Mouse (Mus musculus): Measurements from ENCODE around the gene Gm12184. TPM values are rescaled to one million over a fixed set of nuclear protein-coding genes. Genes with fewer than 3 reads are reported as not detected.

Gene Gm12184
- polyA plus RNA-seq, 1 experiment from 2014 or later, result 4.3 TPM

- 48% methylated on average over 8 of the region's 8 CpGs for WGBS
- ATAC-seq (ENCODE audit: low read depth), result no peak
- no peak overlapping the region for H3K27ac ChIP-seq (replicated peaks)
- no peak overlapping the region for H3K4me3 ChIP-seq
- no peaks in the 10 kb centered on the region for H3K36me3 ChIP-seq
- no peak overlapping the region for H3K4me2 ChIP-seq
- no peak overlapping the region for H3K9ac ChIP-seq
- 0 out of 2 replicates have a peak, but pooled peaks cover 6% of the 10 kb centered on the region for H3K4me1 ChIP-seq (replicated peaks)
- no peaks in the 10 kb centered on the region for H3K9me3 ChIP-seq
- no peaks in the 10 kb centered on the region for H3K27me3 ChIP-seq
Measured at GRCm38 (mm10) chr11:48790946-48791345, 35.5 kb downstream of the Gm12184 start.

GRCm38 (mm10) chr11:48789973-48790823, 36.3 kb downstream of the Gm12184 start:
- no peak for ATAC-seq (ENCODE audit: low read depth)
- 0 out of 2 replicates have a peak, but pooled peaks cover 6% of the 10 kb centered on the region for H3K4me1 ChIP-seq (replicated peaks)
- 15% methylated on average over 20 of the region's 20 CpGs for WGBS
- H3K36me3 ChIP-seq, result no peaks in the 10 kb centered on the region
- H3K27ac ChIP-seq (replicated peaks), result no peak overlapping the region
- H3K9ac ChIP-seq, result peak overlapping the region; percentile 9; the same call in 1 of the 2 replicates
- H3K4me3 ChIP-seq, result peak overlapping the region; percentile 12; the same call in 1 of the 2 replicates
- no peaks in the 10 kb centered on the region for H3K9me3 ChIP-seq
- H3K4me2 ChIP-seq, result peak overlapping the region; percentile 46
- H3K27me3 ChIP-seq, result no peaks in the 10 kb centered on the region

- no peak overlapping the region for H3K27ac ChIP-seq (replicated peaks)
- H3K9ac ChIP-seq, result no peak overlapping the region
- no peak overlapping the region for H3K4me3 ChIP-seq
- 86% methylated on average over 5 of the region's 5 CpGs for whole genome bisulfite sequencing
- no peaks in the 10 kb centered on the region for H3K27me3 ChIP-seq
- no peak for ATAC-seq (ENCODE audit: low read depth)
- no peaks in the 10 kb centered on the region for H3K36me3 ChIP-seq
- H3K9me3 ChIP-seq, result no peaks in the 10 kb centered on the region
- H3K4me1 ChIP-seq (replicated peaks), result 0 out of 2 replicates have a peak, but pooled peaks cover 6% of the 10 kb centered on the region
- 0 out of 2 replicates have a peak overlapping the region, but pooled peaks have one; percentile 54 for H3K4me2 ChIP-seq
Measured at GRCm38 (mm10) chr11:48789215-48789614, 37.2 kb downstream of the Gm12184 start.

- peak; percentile 84 for ATAC-seq (ENCODE audit: low read depth)
- H3K4me3 ChIP-seq, result peak overlapping the region; percentile 39
- H3K9ac ChIP-seq, result peak overlapping the region; percentile 69
- peak overlapping the region; percentile 54 for H3K4me2 ChIP-seq
- H3K27me3 ChIP-seq, result no peaks in the 10 kb centered on the region
- no peaks in the 10 kb centered on the region for H3K36me3 ChIP-seq
- H3K4me1 ChIP-seq (replicated peaks), result 0 out of 2 replicates have a peak, but pooled peaks cover 6% of the 10 kb centered on the region
- no peaks in the 10 kb centered on the region for H3K9me3 ChIP-seq
- WGBS, result 10% methylated on average over 16 of the region's 16 CpGs
- H3K27ac ChIP-seq (replicated peaks), result no peak overlapping the region
Measured at GRCm38 (mm10) chr11:48788311-48789089, 38.0 kb downstream of the Gm12184 start.

GRCm38 (mm10) chr11:48787455-48788211, 38.8 kb downstream of the Gm12184 start:
- 49% methylated on average over 10 of the region's 10 CpGs for WGBS
- Histone ChIP-seq H3K36me3 (no peaks in the 10 kb centered on the region), H3K27me3 (no peaks in the 10 kb centered on the region), H3K4me1 (replicated peaks) (0 out of 2 replicates have a peak, but pooled peaks cover 6% of the 10 kb centered on the region), H3K9me3 (no peaks in the 10 kb centered on the region), H3K27ac (replicated peaks) (no peak overlapping the region), H3K4me2 (peak overlapping the region; percentile 54), H3K4me3 (peak overlapping the region; percentile 39), H3K9ac (no peak overlapping the region)
- ATAC-seq (ENCODE audit: low read depth), result peak; percentile 60

- H3K9me3 ChIP-seq, result no peaks in the 10 kb centered on the region
- no peak for ATAC-seq (ENCODE audit: low read depth)
- H3K4me3 ChIP-seq, result no peak overlapping the region
- H3K4me2 ChIP-seq, result no peak overlapping the region
- no peaks in the 10 kb centered on the region for H3K27me3 ChIP-seq
- no peaks in the 10 kb centered on the region for H3K36me3 ChIP-seq
- no peaks in the 10 kb centered on the region for H3K4me1 ChIP-seq (replicated peaks)
- no peak overlapping the region for H3K9ac ChIP-seq
- no peak overlapping the region for H3K27ac ChIP-seq (replicated peaks)
- WGBS, result 87% methylated on average over 4 of the region's 4 CpGs
Measured at GRCm38 (mm10) chr11:48782243-48782642, 44.2 kb downstream of the Gm12184 start.

GRCm38 (mm10) chr11:48779450-48779849, 47.0 kb downstream of the Gm12184 start:
- 39% methylated on average over 7 of the region's 7 CpGs for WGBS
- no peaks in the 10 kb centered on the region for H3K36me3 ChIP-seq
- no peaks in the 10 kb centered on the region for H3K9me3 ChIP-seq
- H3K27me3 ChIP-seq, result no peaks in the 10 kb centered on the region
- no peak for ATAC-seq (ENCODE audit: low read depth)
- H3K27ac ChIP-seq (replicated peaks), result no peak overlapping the region
- no peak overlapping the region for H3K9ac ChIP-seq
- no peak overlapping the region for H3K4me3 ChIP-seq
- no peak overlapping the region for H3K4me2 ChIP-seq
- H3K4me1 ChIP-seq (replicated peaks), result peaks cover 1% of the 10 kb centered on the region; the same call in 1 of the 2 replicates

- Histone ChIP-seq H3K27me3 (no peaks in the 10 kb centered on the region), H3K9me3 (no peaks in the 10 kb centered on the region), H3K27ac (replicated peaks) (no peak overlapping the region), H3K36me3 (no peaks in the 10 kb centered on the region), H3K4me3 (no peak overlapping the region), H3K4me2 (no peak overlapping the region), H3K9ac (no peak overlapping the region), H3K4me1 (replicated peaks) (peaks cover 5% of the 10 kb centered on the region; the same call in 1 of the 2 replicates)
- no peak for ATAC-seq (ENCODE audit: low read depth)
- 89% methylated on average over 9 of the region's 9 CpGs for WGBS
Measured at GRCm38 (mm10) chr11:48777303-48777702, 49.2 kb downstream of the Gm12184 start.

- ATAC-seq (ENCODE audit: low read depth), result no peak
- Histone ChIP-seq H3K9me3 (no peaks in the 10 kb centered on the region), H3K4me3 (no peak overlapping the region), H3K27me3 (no peaks in the 10 kb centered on the region), H3K4me2 (no peak overlapping the region), H3K9ac (no peak overlapping the region), H3K27ac (replicated peaks) (no peak overlapping the region), H3K4me1 (replicated peaks) (peaks cover 5% of the 10 kb centered on the region; the same call in 1 of the 2 replicates), H3K36me3 (no peaks in the 10 kb centered on the region)
- WGBS, result 48% methylated on average over 9 of the region's 9 CpGs
Measured at GRCm38 (mm10) chr11:48776664-48777063, 49.8 kb downstream of the Gm12184 start.

- H3K4me1 ChIP-seq (replicated peaks), result peaks cover 5% of the 10 kb centered on the region; the same call in 1 of the 2 replicates
- no peaks in the 10 kb centered on the region for H3K9me3 ChIP-seq
- no peak overlapping the region for H3K27ac ChIP-seq (replicated peaks)
- H3K4me2 ChIP-seq, result peak overlapping the region; percentile 33
- H3K36me3 ChIP-seq, result no peaks in the 10 kb centered on the region
- no peak overlapping the region for H3K4me3 ChIP-seq
- 4% methylated on average over 7 of the region's 7 CpGs for WGBS
- no peak overlapping the region for H3K9ac ChIP-seq
- ATAC-seq (ENCODE audit: low read depth), result 0 out of 2 replicates have a peak, but pooled peaks have one; percentile 36
- no peaks in the 10 kb centered on the region for H3K27me3 ChIP-seq
Measured at GRCm38 (mm10) chr11:48775483-48775882, 51.0 kb downstream of the Gm12184 start.

Measured in neural tube, embryonic 13.5 days (tissue).